Mouse (Mus musculus): ENCODE measurements around the gene Adgrd1.

DNA sequence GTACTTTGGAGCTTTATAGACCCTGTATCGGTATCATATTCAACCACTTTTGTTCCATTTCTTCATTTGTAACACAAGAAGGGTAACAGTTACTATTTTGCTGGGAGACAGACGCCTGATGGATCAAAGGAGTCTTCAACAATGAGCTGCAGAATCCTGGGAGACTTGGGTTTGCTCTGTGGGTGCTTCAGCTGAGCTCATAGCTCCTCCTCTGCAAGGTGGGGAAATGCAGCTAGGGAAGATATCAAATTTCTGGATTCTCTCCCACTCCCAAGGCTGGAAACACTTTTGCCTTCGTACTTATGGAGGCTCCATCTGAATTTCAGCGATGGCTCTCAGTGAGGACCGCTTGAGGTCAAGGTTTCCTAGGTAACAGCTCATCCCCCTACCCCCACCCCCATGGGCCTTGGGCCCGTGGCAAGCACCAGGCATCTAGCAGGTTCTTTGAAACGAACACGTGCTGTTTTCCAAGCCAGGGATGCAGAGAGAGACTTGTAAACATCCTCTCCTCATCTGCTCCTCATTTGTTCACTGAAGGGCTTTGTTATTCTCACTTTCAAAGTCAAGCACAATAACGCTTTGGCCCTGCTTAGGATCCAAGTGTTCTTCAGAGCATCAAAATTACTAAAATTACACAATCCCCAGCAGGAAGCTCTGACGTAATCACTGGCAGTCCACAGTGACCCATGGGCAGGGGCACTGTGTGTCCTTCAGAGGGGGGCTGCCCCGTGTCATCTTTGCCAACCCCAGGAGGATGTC is 27.7 kb downstream of the Adgrd1 start:
- TF ChIP-seq CTCF (IDR thresholded peaks at IDR 0.05; ENCODE audit: extremely low read depth, insufficient read depth, low read length), result no peak
- no peak for TF ChIP-seq POLR2A (IDR thresholded peaks at IDR 0.05; ENCODE audit: extremely low read depth, insufficient read depth, low read length)
